Mouse (Mus musculus) spleen, adult 2 months (tissue): ENCODE results near the gene Hmga1b.

Experiments used
- CTCF ChIP-seq: fragments of 200-500 bp; IDR thresholded peaks from 2 replicates; pipeline ENCODE4 v1.5.1; 2011; ENCODE audit warnings: mild to moderate bottlenecking, inconsistent platforms; ENCODE audit not compliant: insufficient read depth, insufficient read length, insufficient replicate concordance; ENCODE audit errors: extremely low read depth
- POLR2A ChIP-seq: fragments of 200-500 bp; IDR thresholded peaks from 2 replicates; pipeline ENCODE4 v1.6.1; 2011; ENCODE audit warnings: low read depth, low read length, inconsistent platforms

- TF ChIP-seq POLR2A (no peak), CTCF (no peak)
Measured at GRCm38 (mm10) chr11:120740981-120741380, 21.6 kb upstream of the Hmga1b start.
